Mouse (Mus musculus): ENCODE data around the gene Vmn2r83.

Gene Vmn2r83

DNA sequence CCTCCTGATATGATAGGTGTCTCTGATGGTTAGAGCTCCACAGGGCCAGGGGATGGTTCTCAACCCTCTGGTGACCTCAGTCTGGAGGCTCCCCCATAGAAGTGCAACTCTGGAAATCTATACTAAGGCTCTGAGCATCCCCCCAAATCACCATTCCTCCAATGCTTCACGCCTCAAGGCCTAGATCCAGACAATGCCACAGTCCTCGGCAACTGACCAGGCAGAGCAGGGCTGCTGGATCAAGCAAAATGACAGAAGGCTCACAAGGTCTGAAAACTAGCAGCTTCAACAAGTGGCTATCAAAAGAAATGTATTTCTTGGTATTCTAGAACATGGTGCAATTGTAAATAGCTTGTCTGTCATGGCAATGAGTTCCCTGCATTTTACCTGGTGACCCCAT, 69.2 kb downstream of the Vmn2r83 start:
- DNase-seq, result no peak

DNA sequence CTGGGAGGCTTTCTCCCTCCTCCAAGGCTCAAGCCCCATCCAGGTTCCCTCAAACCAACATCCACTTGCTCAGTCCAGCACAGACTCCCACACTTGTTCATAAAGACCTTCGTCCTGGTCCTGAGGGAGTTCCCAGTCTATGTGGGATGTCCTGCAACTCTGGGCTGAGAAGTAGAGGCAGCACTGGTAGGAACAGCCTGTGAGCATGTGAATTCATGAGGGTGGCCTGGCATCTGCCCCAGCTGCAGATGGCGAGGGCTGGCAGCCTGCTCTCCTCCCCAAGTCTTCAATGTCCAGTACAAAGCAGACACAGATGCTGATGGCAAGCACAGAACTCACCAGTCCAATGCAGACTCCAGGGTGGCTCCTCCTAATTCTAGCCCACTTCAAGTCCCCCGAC, 69.8 kb downstream of the Vmn2r83 start:
- no peak for DNase-seq

DNA sequence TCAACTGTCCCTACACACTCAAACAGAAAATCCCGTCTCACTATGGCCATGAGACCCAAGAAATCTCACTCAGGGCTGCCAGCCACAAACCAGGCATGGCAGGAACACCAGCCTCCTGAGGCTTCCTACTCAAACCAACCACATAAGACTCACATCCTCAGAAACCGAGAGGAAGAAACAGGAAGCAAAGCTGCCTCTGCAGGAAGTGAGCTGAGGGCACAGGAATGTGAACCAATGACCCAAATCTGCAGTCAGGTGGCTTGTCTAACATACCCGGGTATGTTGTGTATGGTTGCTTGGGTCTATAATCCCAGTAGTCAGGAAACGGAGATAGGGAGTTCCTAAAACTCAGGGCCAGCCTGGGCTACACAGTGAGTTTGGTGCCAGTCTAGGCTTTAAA, 70.3 kb downstream of the Vmn2r83 start:
- no peak for DNase-seq

DNA sequence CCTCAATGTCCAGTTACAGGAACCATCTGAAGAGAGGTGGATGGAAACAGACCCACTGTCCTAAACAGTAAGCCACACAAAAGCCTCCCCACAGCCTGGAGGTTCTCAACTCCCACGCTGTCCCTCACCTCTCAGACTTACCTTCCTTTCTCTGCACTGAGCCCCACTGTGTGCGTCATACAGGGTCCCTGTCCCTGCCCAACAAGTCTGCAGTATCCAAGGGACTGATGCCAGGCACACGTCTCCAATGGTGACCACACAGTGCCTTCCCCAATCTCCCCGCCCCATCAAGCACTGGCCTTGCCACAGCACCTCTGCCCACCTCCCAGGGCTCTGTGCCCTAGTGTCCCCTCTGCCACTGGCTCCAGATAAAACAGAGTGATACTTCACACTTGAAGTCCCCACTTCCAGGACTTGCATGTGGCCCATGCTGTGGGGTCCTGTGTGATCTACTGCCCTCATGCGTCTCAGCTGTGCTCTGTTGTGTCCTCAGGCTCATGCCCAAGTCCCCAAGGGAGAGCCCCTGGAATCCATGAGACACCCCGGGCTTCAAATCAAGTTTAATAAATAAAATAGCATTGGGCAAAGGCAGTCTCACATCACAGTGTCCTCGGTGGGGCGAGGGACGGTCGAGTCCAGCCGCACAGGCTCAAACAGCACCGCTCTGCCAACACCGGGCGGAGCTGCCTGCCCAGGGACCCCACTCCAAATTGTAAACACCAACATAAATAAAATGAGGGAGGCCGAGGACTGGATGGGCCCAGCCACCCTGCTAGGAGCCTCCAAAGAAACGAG, 71.4 kb downstream of the Vmn2r83 start:
- DNase-seq, result no peak

DNA sequence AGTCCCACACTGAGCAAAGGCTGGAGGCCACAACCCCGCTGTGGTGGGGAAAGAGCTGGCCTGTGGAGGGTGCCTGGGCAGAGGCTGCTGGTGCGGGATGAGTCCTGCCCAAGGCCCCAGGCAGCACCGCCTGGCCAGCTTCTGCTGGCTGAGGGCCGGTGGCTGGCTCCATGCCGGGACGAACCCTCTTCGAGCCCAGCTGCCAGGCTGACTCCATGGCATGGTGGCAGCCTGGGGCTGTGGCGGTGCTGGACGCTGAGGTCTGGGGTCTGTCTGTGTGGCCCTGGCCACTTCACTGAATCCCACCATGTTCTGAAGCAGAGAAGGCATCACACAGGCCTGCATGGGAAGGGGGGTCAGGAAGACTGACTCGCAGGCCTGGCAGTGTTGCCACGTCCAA, 72.2 kb downstream of the Vmn2r83 start:
- no peak for DNase-seq

DNA sequence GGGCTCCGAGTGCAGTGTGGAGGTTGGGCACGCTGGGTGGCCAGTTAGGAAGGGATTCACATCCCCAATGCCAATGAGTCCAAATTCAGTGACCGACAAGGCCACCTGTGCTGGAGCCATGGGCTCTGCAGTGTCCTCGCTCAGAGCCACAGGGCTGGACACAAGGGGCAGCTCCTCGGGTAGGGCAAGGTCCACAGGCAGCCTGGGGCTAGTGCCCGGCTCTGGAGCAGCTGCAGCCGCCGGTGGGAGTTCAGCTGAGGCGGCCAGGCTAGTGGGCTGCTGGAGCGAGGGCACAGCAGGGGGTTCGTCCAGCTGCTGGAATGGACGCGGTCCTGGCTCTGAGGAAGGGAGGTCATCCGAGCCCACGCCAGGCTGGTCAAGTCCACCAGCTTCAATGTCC, 73.0 kb downstream of the Vmn2r83 start:
- peak; percentile 49 to 50 for DNase-seq

DNA sequence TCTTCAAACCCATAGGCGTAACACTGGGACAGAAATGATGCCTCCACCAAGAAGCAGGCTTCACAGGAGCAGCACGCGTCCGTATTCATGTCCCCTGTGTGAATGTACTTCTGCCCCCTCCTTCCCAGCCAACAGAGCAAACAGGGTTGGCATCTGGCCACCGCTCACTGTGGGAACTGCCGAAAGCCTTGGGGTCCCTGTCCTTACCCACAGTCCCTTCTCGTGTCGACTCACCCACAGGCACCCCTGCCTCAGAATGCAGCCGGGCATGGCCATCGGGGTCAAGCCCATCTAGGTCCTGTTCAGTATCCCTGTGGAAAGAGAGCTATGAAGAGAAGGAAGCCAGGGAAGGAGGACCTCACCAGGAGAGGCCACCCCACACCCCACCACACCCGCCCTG, 73.6 kb downstream of the Vmn2r83 start:
- no peak for DNase-seq

Measured in kidney, adult 8-10 months (tissue).